Mouse (Mus musculus) erythroblast, embryonic 14.5 days (primary cell): ENCODE measurements around the gene Hist1h1d.

Source experiments
- GATA1 ChIP-seq: IDR thresholded peaks from 2 replicates; pipeline ENCODE4 v1.6.1; 2012; ENCODE audit warnings: low read length, inconsistent platforms, mixed read lengths
- TAL1 ChIP-seq: IDR thresholded peaks from 3 replicates; pipeline ENCODE4 v1.6.1; 2012; ENCODE audit warnings: low read length, inconsistent platforms, mixed read lengths

DNA sequence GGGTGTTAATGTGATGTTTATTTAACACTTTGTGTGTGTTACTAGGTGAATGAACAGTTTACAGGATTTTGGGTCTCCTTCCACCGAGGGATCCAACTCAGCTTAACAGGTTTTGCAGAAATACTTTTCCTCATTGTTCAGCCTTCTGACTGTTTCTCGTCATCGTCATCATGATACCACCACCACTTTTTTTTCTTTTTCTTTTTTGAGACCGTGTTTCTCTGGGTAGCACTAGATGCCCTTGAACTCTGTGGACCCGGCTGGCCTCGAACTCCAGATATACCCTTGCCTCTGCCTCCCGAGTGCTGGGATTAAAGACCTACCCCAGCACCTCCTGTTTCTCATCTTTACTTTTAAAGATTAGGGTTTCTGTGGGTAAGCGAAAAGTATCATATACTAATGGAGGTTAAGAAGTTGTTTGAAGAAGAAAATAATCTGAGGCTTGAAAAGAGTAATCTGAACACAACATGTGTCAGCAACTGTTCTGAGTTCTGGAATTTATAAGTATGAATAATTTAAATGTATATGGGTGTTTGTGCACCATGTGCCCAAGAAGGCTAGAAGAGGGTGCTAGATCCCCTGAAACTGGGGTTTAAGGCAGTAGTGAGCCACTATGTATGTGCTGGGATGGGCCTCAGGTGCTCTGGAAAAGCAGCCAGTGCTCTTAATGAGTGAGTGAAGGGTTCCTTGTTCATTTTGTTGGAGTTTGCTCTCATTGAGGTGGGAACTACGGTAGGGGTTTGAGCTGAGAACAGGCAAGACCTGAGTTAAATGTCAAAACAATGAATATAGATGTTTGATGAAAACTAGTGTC, 20.6 kb upstream of the Hist1h1d start:
- no peak for TF ChIP-seq GATA1
- no peak for TF ChIP-seq TAL1
